Mouse (Mus musculus): ENCODE measurements around the gene Hist1h4i. TPM values are rescaled to one million over a fixed set of nuclear protein-coding genes. Genes with fewer than 3 reads are reported as not detected.
A peak's percentile ranks its signal among the peaks of the same experiment; 100 is the strongest.

Hist1h4i gene
- polyA plus RNA-seq, 1 experiment from 2014 or later = 40.8 TPM

DNA sequence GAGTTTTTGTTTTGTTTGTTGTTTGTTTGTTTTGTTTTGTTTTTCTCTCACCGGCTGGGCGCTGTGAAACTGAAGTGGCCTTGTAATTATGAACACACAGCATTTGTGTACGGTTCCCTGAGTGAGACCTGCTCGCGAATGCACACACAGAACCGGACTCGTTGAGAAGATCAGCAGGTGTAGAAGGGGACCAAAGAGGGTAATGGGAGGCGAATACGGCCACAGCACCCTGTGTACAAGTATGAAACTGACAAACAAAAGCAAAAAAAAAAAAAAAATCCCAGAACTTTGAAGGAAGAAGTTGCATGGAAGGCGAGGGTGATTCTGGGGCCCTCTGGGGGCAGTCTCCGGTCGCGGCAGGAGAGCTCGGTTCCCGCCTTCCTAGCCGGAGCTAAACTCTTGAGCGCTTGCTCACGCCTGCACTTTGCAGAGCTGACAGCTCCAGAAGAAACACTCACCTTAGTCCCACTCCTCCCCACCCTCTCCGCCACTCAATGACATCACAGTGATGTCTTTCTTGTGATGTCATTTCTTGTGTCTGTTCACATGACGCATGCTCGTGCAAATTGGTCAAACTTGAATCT is 45.7 kb downstream of the Hist1h4i start:
- no peak overlapping the region for H3K27ac ChIP-seq (replicated peaks)
- H3K36me3 ChIP-seq (replicated peaks) = no peaks in the 10 kb centered on the region
- peak overlapping the region; percentile 71 for H3K4me2 ChIP-seq
- ATAC-seq (ENCODE audit: insufficient read depth) = no peak
- under 1% methylated on average over 21 of the region's 21 CpGs for WGBS (ENCODE audit: insufficient replicate concordance)
- no peaks in the 10 kb centered on the region; the same call in 1 of the 2 replicates for H3K9me3 ChIP-seq (replicated peaks)
- peak overlapping the region; percentile 52 for H3K4me3 ChIP-seq (replicated peaks)
- peaks cover 19% of the 10 kb centered on the region for H3K4me1 ChIP-seq (replicated peaks)
- no peak overlapping the region for H3K9ac ChIP-seq
- H3K27me3 ChIP-seq = peaks cover 74% of the 10 kb centered on the region

DNA sequence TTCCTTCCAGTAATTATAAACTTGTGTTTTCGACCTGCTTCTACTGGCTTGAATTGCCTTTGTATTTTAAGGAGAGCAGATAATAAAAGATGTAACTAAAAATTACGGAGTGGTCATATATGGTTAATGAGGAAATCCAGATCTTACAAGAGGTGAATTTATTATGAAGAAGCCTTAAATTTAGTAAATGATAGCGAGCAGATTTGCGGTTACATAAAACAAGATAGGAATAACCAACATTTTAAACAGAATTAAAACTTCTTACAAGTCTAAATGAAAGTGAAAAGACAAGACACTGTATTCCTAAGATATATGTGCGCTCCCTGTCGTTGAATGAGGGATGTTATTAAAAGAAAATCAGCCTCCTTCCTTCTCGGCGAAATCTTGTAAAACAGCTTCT is 46.3 kb downstream of the Hist1h4i start:
- Histone ChIP-seq H3K27me3 (peaks cover 69% of the 10 kb centered on the region), H3K4me1 (replicated peaks) (peaks cover 19% of the 10 kb centered on the region), H3K27ac (replicated peaks) (no peak overlapping the region), H3K4me2 (peak overlapping the region; percentile 71), H3K9ac (no peak overlapping the region), H3K4me3 (replicated peaks) (peak overlapping the region; percentile 52), H3K36me3 (replicated peaks) (no peaks in the 10 kb centered on the region), H3K9me3 (replicated peaks) (no peaks in the 10 kb centered on the region; the same call in 1 of the 2 replicates)
- 3% methylated on average over 8 of the region's 8 CpGs for WGBS (ENCODE audit: insufficient replicate concordance)
- no peak for ATAC-seq (ENCODE audit: insufficient read depth)

DNA sequence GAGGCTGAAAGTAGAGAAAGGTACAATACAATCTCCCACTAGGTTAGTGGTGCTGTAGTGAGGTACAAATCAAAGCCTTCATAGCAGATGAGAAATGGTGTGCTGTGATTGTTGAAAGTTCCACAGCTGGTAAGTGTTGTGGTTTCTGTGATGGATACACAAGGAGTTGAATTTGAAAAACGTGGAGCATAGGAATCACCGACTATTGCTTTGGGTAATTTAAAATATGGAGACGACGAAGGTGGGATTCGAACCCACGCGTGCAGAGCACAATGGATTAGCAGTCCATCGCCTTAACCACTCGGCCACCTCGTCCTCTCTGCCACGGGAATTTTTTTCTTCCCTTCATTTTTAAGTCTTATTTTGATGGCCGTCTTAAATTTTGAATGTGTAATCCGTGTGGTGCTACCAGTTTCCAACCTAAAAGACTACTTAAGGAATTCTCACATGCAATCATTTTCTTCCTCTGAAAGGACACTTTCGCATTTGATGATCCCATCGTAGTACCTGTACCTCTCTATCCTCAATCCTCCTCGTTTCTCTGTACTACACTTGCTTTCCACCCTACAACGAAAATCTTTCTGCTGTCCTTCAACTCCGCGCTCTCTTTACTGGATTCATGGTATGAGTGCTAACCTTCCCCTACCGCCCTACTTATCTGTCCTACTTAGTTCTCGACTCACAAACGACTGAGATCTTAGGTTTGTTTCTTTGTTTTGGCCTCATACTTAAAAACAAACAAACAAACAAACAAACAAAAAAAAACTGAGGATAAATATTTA is 47.0 kb downstream of the Hist1h4i start:
- peaks cover 19% of the 10 kb centered on the region for H3K4me1 ChIP-seq (replicated peaks)
- under 1% methylated on average over 22 of the region's 22 CpGs for WGBS (ENCODE audit: insufficient replicate concordance)
- no peaks in the 10 kb centered on the region for H3K36me3 ChIP-seq (replicated peaks)
- no peaks in the 10 kb centered on the region; the same call in 1 of the 2 replicates for H3K9me3 ChIP-seq (replicated peaks)
- no peak overlapping the region for H3K9ac ChIP-seq
- peaks cover 61% of the 10 kb centered on the region for H3K27me3 ChIP-seq
- H3K4me2 ChIP-seq = peak overlapping the region; percentile 71
- no peak overlapping the region for H3K27ac ChIP-seq (replicated peaks)
- ATAC-seq (ENCODE audit: insufficient read depth) = no peak
- H3K4me3 ChIP-seq (replicated peaks) = no peak overlapping the region; the same call in 1 of the 2 replicates

DNA sequence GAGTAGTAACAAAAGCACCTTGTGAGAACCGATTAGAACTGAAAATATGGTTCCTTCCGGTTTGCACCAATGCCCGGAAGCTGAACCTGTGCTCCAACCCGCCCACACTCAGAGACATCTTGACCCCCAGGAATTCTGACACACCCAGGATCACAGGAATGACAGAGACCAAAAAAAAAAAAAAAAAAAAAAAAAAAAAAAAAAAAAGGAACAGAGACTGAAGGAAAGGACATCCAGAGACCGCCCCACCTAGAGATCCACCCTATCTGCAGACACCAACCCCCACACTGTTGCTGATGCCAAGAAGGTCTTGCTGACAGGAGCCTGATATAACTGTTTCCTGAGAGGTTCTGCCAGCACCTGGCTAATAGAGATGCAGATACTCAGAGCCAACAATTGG is 48.6 kb downstream of the Hist1h4i start:
- Histone ChIP-seq H3K27ac (replicated peaks) (no peak overlapping the region), H3K4me3 (replicated peaks) (no peak overlapping the region), H3K36me3 (replicated peaks) (no peaks in the 10 kb centered on the region), H3K4me1 (replicated peaks) (peaks cover 19% of the 10 kb centered on the region), H3K4me2 (no peak overlapping the region), H3K9ac (no peak overlapping the region), H3K27me3 (peaks cover 47% of the 10 kb centered on the region), H3K9me3 (replicated peaks) (no peaks in the 10 kb centered on the region; the same call in 1 of the 2 replicates)
- no peak for ATAC-seq (ENCODE audit: insufficient read depth)
- 70% methylated on average over 5 of the region's 5 CpGs for WGBS (ENCODE audit: insufficient replicate concordance)

Small RNAs within 50 kb of the gene (microRNA-seq; reads per million reads assigned to microRNA genes)
- gene Gm26300 (not detected), gene Gm44390 (not detected), gene Gm44486 (0.76 reads per million)

Other genes with a start within 250 kb of the Hist1h4i start
- gene Hist1h2bq, start 231.2 kb downstream of the Hist1h4i start, polyA plus RNA-seq (2015; fragmentation: Nextera tagmentation; extraction: Ambion mirVana) = 25.1 and 27.6 TPM in 2 replicates
- 1.1 TPM in 1 of 2 replicates, not detected in the other for gene Hist1h2ao, start 230.9 kb downstream of the Hist1h4i start, polyA plus RNA-seq (2015; fragmentation: Nextera tagmentation; extraction: Ambion mirVana)
- not detected in 2 replicates for gene Hist1h4m, start 229.6 kb downstream of the Hist1h4i start, polyA plus RNA-seq (2015; fragmentation: Nextera tagmentation; extraction: Ambion mirVana)
- 26.6 and 33.7 TPM in 2 replicates for gene Hist1h4n, start 209.2 kb downstream of the Hist1h4i start, polyA plus RNA-seq (2015; fragmentation: Nextera tagmentation; extraction: Ambion mirVana)
- 3,475 and 4,316 TPM in 2 replicates for gene Hist1h2ap, start 207.9 kb downstream of the Hist1h4i start, polyA plus RNA-seq (2015; fragmentation: Nextera tagmentation; extraction: Ambion mirVana)
- 25.5 and 29.5 TPM in 2 replicates for gene Hist1h2br, start 207.6 kb downstream of the Hist1h4i start, polyA plus RNA-seq (2015; fragmentation: Nextera tagmentation; extraction: Ambion mirVana)
- 0.59 and 0.71 TPM in 2 replicates for gene Zfp184, start 96.3 kb downstream of the Hist1h4i start, polyA plus RNA-seq (2015; fragmentation: Nextera tagmentation; extraction: Ambion mirVana)
- gene Pom121l2, start 60.2 kb downstream of the Hist1h4i start, polyA plus RNA-seq (2015; fragmentation: Nextera tagmentation; extraction: Ambion mirVana) = not detected in 2 replicates
- gene Prss16, start 31.6 kb downstream of the Hist1h4i start, polyA plus RNA-seq (2015; fragmentation: Nextera tagmentation; extraction: Ambion mirVana) = 0.62 and 1.0 TPM in 2 replicates
- 9.5 and 11.4 TPM in 2 replicates for gene Hist1h2ah, start 5.8 kb downstream of the Hist1h4i start, polyA plus RNA-seq (2015; fragmentation: Nextera tagmentation; extraction: Ambion mirVana)
- gene Hist1h2bk, start 5.5 kb downstream of the Hist1h4i start, polyA plus RNA-seq (2015; fragmentation: Nextera tagmentation; extraction: Ambion mirVana) = 4.4 and 5.4 TPM in 2 replicates
- gene Hist1h2ag, start 1.6 kb upstream of the Hist1h4i start, polyA plus RNA-seq (2015; fragmentation: Nextera tagmentation; extraction: Ambion mirVana) = 13.0 and 22.6 TPM in 2 replicates
- 17.5 and 18.4 TPM in 2 replicates for gene Hist1h2bj, start 1.9 kb upstream of the Hist1h4i start, polyA plus RNA-seq (2015; fragmentation: Nextera tagmentation; extraction: Ambion mirVana)
- not detected in 2 replicates for gene Vmn1r188, start 43.1 kb upstream of the Hist1h4i start, polyA plus RNA-seq (2015; fragmentation: Nextera tagmentation; extraction: Ambion mirVana)
- gene Vmn1r189, start 64.5 kb upstream of the Hist1h4i start, polyA plus RNA-seq (2015; fragmentation: Nextera tagmentation; extraction: Ambion mirVana) = not detected in 2 replicates
- not detected in 2 replicates for gene Vmn1r191, start 142.6 kb upstream of the Hist1h4i start, polyA plus RNA-seq (2015; fragmentation: Nextera tagmentation; extraction: Ambion mirVana)
- gene Vmn1r192, start 149.8 kb upstream of the Hist1h4i start, polyA plus RNA-seq (2015; fragmentation: Nextera tagmentation; extraction: Ambion mirVana) = not detected in 2 replicates
- gene Vmn1r193, start 181.8 kb upstream of the Hist1h4i start, polyA plus RNA-seq (2015; fragmentation: Nextera tagmentation; extraction: Ambion mirVana) = not detected in 2 replicates
- gene Vmn1r194, start 202.9 kb upstream of the Hist1h4i start, polyA plus RNA-seq (2015; fragmentation: Nextera tagmentation; extraction: Ambion mirVana) = not detected in 2 replicates
- gene Vmn1r195, start 229.2 kb upstream of the Hist1h4i start, polyA plus RNA-seq (2015; fragmentation: Nextera tagmentation; extraction: Ambion mirVana) = not detected in 2 replicates
- gene Vmn1r196, start 248.6 kb upstream of the Hist1h4i start, polyA plus RNA-seq (2015; fragmentation: Nextera tagmentation; extraction: Ambion mirVana) = not detected in 2 replicates